Mouse (Mus musculus) bone marrow macrophage, adult 2 months (primary cell): ENCODE measurements at regions not wholly inside any gene's neighbourhood (a gene's known extent, or its start where the extent isn't known, plus 50 kb on each side); places are given as distances from the start of the nearest gene placed in this dataset.

Experiments
- CTCF ChIP-seq: IDR thresholded peaks from 2 replicates; pipeline ENCODE4 v1.5.1; 2012; ENCODE audit warnings: low read depth, mild to moderate bottlenecking, low read length, moderate library complexity
- POLR2A ChIP-seq: IDR thresholded peaks from 2 replicates; pipeline ENCODE4 v1.6.1; 2012; ENCODE audit warnings: mild to moderate bottlenecking, low read depth, low read length, borderline replicate concordance

GRCm38 (mm10) chr1:35726596-35726995, 341.6 kb upstream of the Hs6st1 start:
- TF ChIP-seq POLR2A (no peak), CTCF (peak; percentile 53; the same call in 1 of the 2 replicates)
